Mouse (Mus musculus) brain, embryonic 14.5 days (tissue): ENCODE data around the gene Birc3. TPM values are rescaled to one million over a fixed set of nuclear protein-coding genes. Genes with fewer than 3 reads are reported as not detected.
"Not testable (repeated sequence)": the region's sequence is repeated elsewhere in the genome, so short reads cannot be mapped to it uniquely, and the experiment has no call there.

ENCODE experiments used
- DNase-seq: peaks from one replicate; pipeline ENCODE4 v3.0.0-alpha.2; 2011; ENCODE audit warnings: low read depth
- CTCF ChIP-seq: fragments of 200-500 bp; IDR thresholded peaks from 2 replicates; pipeline ENCODE4 v1.5.1; 2012; ENCODE audit warnings: inconsistent platforms, mild to moderate bottlenecking, moderate library complexity, borderline replicate concordance; ENCODE audit not compliant: insufficient read depth, insufficient read length; ENCODE audit errors: extremely low read depth
- POLR2A ChIP-seq: fragments of 200-500 bp; IDR thresholded peaks from 2 replicates; pipeline ENCODE4 v1.6.1; 2012; ENCODE audit warnings: mild to moderate bottlenecking, inconsistent platforms, borderline replicate concordance; ENCODE audit not compliant: poor library complexity, insufficient read depth, insufficient read length, severe bottlenecking; ENCODE audit errors: extremely low read depth
- polyA plus RNA-seq: library from polyadenylated mRNA; depleted of rRNA; stranded (reverse); fragments of >200 nt; gene quantifications from 2 replicates; pipeline ENCODE4 v1.2.3, GENCODE M21; 2012

Birc3 gene
- polyA plus RNA-seq, 1 experiment = 3.3 TPM

DNA sequence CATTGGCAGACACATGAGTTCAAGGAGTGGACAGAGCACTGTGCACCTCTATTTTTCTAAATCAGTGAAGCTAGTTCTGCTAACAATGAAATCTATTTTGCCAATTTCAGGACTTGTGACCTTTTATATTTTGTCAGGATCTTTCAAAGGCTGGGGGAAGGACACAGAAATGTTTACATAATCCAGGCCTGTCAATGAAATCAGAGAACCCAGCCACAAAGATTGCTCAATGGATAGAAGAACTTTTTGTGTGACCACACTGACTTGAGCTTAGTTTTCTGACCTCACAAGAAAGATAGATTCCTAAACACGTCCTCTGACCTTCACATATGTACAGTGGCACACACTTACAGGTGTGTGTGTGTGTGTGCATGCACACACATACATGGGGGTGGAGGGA, 18.2 kb upstream of the Birc3 start:
- TF ChIP-seq CTCF (no peak), POLR2A (no peak)
- no peak for DNase-seq

DNA sequence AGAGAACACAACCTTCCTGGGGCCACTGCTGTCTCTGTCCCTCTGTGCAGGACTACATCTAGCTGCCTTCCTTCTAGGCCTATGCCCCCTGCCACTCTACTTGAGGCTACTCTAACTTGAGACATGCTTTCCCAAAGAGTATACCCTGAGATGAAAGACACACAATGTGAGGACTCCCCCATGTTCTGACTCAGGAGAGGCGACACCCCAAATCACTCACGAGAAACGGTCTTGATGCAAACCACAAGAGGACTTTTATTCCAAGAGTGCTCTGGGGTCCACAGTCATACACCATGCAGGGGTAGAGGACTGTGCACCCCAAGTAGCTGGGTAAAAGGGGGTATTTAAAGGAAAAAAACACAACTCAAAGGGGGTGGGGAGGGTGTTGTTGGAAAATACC, 11.4 kb upstream of the Birc3 start:
- DNase-seq = no peak

DNA sequence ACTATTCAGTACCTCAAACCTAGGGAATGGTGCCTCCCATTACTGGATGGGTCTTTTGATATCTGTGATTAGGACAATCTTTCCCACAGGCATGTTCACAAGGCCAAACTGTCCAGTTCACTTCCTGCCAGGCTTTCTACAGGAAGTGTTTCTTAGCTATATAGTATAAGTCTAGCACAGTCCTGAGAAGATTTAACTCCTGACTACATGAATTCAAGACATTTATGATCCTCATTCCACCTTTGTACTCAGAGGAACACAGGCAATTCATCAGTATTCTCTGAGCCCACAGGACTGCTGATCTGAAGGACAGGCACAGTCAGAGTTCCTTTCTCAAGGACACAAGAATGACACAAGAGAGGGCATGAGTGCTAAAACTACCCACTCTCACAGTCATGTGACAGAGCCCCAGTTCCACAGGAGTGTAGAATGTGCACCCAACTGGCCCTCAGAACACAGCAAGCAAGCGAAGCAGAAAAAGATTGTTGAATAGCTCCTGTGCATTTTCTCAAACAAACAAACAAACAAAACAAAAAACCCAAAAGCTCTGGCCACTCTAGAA, 9.4 kb upstream of the Birc3 start:
- DNase-seq = no peak
- TF ChIP-seq POLR2A (no peak), CTCF (no peak)

More for the DNA sequence above, 11.4 kb upstream of the Birc3 start:
- no peak for TF ChIP-seq CTCF
- TF ChIP-seq POLR2A = no peak

DNA sequence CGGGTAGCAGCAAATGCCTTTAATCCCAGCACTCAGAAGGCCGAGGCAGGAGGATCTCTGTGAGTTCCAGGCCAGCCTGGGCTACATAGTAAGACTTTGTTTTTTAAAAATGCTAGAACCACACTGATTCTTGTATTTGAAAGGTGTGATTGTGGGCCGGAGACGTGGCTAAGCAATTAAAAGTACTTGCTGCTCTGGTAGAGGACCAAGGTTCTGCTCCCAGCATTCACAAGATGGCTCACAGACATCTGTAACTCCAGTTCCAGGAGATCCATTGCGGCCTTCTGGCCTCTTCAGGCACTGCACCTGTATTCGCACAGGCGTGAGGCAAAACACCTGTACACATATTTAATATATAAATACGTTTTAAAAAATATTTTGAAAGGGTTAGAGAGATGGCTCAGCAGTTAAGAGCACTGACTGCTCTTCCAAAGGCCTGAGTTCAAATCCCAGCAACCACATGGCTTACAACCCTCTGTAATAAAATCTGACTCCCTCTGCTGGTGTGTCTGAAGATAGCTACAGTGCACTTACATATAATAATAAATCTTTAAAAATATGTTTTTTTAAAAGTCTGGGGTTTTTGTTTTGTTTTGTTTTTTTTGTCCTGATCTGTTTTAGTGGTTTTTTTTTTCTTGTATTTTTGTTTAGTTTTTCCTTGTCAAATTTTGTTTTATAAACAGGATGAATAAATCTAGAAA, 675 bp upstream of the Birc3 start:
- no peak for DNase-seq
- TF ChIP-seq CTCF (no peak), POLR2A (no peak)

DNA sequence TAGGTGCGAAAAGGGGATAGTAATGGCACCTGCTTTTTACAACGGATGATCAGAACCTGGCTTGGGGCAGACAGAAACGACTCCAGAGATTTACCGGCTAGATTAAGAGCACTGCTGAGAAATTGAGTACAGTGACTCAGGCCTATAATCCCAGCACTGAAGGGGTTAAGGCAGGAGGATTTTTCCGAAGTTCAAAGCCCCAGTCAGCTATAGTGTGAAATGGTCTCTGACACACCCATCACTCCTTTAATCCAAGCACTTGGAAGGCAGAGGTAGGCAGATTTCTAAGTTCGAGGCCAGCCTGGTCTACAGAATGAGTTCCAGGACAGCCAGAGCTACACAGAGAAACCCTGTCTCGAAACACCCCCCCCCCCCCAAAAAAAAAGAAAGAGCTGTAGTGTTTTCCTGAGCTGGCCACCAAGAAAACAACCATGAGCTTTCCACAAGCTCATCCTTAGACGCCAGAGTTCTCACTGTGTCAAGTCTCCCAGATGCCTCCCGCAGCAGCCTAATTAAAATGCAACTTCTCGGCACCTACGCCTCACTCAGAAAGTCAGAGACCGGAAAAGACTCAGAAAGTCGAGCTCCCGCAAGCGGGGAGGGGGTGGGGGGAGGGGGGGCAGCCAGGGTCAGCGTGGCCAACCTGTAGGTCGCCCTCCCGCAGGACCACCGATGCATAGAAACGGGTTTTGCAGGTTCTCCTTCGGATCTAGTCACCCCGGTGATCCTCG, 777 bp downstream of the Birc3 start:
- DNase-seq = peak; percentile 46

DNA sequence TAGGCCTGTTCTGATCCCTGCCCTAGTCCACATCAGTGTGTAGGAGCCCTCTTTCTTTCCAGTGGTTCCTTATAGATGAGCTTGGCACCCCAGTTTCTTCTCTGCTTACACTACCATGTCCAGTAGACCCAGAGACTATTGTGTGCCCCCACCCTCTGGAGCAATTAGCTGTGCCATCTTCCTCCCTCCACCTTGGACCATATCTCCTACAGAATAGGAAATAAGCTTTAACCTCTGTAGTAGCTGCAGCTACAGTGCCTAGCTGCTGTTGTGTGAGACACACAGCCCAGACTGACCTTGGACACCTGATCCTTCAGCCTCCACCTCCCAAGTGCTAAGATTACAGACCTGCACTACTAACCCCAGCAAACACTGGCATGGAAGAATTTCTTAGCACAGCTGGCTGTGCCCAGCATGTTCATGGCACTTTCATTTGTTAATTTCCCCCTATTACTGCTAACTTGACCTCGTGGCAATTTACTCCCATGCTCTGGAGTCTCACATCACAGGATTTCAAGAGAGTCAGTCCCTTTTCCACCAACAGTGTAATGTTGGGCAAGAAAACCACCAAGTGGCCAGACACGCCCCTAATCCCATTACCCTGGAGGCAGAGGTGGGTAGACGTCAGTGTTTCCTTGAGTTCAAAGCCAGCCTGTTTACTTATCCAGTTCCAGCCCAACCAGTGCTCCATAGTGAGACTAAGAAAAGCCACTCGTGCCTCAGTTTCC, 1.5 kb downstream of the Birc3 start:
- no peak for DNase-seq

More for the DNA sequence above, 777 bp downstream of the Birc3 start:
- TF ChIP-seq CTCF (no peak), POLR2A (no peak)

DNA sequence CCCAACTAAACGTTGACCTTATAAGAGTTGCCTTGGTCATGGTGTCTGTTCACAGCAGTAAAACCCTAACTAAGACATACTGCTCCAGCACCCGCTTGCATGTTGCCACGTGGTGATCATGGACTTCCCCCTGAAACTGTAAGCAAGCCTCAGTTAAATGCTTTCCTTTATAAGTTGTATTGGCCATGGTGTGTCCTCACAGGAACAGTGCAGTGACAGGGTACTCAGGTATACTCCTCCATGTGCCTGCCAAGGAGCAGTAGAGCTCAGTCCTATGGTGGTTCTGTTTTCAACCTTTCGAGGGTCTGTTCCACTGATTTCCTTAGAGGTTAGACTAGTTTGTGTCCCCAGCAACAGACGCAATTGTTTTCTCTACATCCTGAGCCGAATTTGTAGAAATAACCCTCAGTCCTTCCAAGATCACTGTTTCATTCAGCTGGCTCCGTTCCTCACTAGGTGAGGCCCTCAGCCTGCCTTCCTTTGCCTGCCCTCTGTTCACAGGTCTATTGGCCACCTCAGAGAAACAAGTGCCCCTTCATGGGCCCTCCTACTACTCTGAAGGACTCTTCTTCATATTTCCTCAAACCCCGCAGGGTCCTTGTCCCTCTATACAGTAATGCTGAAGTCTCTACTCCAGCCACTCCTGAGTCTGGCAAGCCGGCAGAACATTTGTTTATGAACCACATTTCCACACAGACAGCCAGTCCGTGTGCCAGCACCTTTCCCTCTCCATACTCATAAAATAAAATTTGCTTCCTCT, 2.2 kb downstream of the Birc3 start:
- TF ChIP-seq POLR2A = no peak
- TF ChIP-seq CTCF = no peak
- DNase-seq = no peak

More for the DNA sequence above, 1.5 kb downstream of the Birc3 start:
- TF ChIP-seq CTCF = no peak
- TF ChIP-seq POLR2A = no peak

DNA sequence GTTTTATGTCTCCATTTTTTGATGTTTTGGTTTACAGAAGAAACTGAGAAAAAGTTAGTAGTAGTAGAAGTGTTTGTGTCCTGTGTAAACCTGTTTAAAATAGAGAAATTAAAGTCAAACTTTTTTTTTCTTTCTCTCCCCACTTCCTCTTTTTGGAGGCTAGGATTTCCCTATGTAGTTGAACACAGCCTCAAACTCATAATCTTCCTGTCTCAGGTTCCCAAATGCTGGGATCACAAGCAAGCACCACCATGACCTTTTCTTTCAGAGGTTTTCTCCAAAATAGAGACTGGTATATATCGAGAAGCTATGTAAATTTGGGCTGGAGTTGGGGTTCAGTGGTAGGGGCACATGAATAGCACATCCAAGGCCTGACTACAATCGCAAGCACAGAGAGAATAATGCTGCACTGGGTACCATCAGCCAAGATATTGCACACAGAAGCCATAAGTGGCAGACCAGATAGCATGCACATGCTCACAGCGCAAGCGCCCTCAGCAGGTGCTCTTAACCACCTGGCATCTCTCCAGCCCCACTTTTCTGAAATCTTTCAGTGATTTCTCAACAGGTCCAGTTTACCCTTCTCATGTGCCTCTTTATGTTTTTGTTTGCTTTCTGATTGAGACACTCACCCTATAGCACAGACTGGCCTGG, 4.0 kb downstream of the Birc3 start:
- TF ChIP-seq POLR2A (no peak), CTCF (no peak)
- DNase-seq = no peak

DNA sequence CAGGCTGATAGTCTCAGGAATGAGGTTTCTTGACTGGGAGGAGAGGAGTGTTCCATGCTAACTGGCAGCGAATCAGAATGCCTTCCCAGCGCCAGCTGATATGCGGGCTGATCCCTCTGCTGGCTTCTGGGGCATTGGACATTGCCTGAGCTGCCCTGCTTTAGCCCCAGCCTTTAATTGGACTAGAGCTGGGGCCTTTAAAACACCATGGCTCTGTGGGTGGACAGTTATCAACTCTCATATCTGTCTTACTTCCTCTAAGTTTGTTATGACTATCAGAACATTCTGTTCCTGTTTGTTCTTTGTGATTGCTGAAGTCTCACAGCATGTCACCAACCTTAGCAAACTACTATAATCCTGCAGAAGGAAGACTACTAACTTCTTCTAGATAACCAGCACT, 5.0 kb downstream of the Birc3 start:
- DNase-seq = no peak
- no peak for TF ChIP-seq CTCF
- TF ChIP-seq POLR2A = no peak

DNA sequence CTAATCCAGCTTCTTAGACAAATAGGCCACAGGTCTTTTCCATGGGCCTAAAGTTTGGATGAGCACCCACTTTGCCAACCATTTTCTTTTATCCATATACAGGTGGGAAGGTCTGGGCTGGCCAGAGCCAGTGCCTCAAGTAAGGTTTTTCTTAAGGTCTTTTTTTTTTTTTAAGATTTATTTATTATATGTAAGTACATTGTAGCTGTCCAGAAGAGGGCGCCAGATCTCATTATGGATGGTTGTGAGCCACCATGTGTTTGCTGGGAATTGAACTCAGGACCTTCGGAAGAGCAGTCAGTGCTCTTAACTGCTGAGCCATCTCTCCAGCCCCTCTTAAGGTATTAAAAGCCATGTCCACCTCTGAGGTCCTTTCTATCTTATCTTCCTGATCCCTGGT, 6.0 kb downstream of the Birc3 start:
- DNase-seq = not testable (repeated sequence)

DNA sequence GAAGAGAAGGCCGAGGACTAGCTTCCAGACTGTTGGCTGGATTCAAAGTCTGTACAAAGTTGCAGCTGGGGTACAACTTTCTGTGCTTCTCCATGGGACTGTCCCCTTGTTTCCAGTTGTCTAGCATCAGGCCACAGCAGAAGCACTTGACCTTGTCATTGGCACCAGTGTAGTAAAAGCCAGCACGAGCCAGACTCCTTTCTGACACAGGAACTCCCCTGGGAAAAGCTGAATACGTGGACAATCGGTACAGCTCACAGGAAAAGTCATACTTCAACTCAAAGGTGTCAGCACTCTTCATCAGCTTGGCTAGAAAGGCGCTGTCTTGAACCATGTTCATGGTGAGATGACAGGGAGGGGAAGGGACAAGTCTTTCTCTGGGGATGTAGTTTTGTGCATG, 12.0 kb downstream of the Birc3 start:
- TF ChIP-seq CTCF (no peak), POLR2A (no peak)
- DNase-seq = no peak

DNA sequence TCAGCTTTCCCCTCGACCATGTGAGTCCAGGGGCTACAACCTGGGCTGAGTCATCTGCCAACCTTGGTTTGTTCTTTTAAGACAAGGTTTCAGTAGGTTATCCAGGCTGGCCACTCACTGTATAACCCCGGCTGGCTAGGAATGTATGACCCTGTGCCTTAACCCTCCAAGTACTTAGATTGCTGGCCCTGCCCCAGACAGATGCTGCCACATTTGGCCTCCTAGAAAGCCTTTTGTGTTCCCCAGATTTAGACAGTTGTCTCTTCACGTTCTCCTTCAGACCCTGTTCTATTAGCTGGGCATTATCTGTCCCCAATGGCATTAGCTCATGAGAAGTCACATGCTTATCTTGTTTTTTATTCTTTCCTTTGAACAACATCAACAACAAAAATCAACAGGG, 17.1 kb downstream of the Birc3 start:
- DNase-seq = no peak
- no peak for TF ChIP-seq POLR2A
- no peak for TF ChIP-seq CTCF
